Mouse (Mus musculus) olfactory bulb, adult 2 months (tissue): ENCODE data around the gene Opcml.

Experiments
- CTCF ChIP-seq: fragments of 200-500 bp; IDR thresholded peaks from 2 replicates; pipeline ENCODE4 v1.5.1; 2012; ENCODE audit warnings: low read depth, mild to moderate bottlenecking, low read length, moderate library complexity; ENCODE audit not compliant: insufficient read depth
- POLR2A ChIP-seq: fragments of 200-500 bp; IDR thresholded peaks from 2 replicates; pipeline ENCODE4 v1.6.1; 2012; ENCODE audit warnings: mild to moderate bottlenecking, low read depth, low read length, moderate library complexity; ENCODE audit not compliant: insufficient read depth

DNA sequence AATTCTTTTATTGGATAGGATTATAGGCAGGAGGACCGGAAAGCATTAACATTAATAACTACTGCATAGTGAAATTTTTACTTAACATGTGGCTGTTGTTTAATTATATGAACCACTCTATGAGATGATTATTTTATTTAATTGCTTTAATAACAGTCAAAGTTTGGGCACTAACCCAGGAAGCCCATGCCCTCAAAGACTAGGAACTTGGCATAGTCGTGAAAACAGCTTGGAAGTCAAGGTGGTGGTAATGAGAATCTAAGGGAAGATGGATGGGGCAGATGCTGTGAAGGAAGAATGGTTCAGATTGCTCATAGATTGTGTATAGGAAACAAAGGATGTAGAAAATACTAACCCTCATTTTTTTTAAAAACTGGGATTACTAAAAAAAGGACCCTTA, 399.7 kb downstream of the Opcml start:
- no peak for TF ChIP-seq CTCF
- TF ChIP-seq POLR2A: no peak
